Mouse (Mus musculus): ENCODE data around the gene Necab3. TPM values are rescaled to one million over a fixed set of nuclear protein-coding genes. Genes with fewer than 3 reads are reported as not detected.

Gene Necab3
- polyA plus RNA-seq, 1 experiment from 2014 or later = 3.9 TPM

DNA sequence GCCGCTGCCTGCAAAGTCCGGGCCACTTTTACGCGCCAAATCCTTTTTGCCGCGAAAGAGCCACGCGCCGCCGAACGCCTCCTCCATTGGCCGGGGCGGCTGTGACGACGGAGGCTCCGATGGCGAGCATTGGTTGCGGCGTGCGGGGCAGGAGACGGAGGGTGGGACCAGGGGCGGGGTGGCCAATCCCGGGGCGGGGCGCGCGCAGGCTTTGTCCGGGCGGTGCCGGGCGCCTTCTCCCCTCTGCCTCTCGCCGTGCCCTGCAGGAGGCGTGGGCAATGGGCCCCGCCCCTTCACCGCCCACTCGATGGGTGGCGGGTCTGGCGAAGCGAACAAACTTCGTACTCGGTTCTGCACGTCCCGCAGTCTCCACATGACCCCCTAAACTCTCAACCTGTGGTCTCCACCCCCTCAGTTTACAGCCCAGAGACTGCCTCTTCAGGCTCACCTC is 11.2 kb upstream of the Necab3 start, which contains the start of gene E2f1:
Gene E2f1 (minus strand): TSS at position 57 of the 451 bp plus-strand sequence.
- Histone ChIP-seq H3K27ac (peak within 1 kb of the TSS; percentile 98), H3K9me3 (no peaks in the 10 kb centered on the region), H3K4me1 (peaks cover 61% of the 10 kb centered on the region), H3K27me3 (ENCODE audit: poor library complexity, severe bottlenecking) (peaks cover 10% of the 10 kb centered on the region; the same call in 1 of the 2 replicates), H3K36me3 (replicated peaks) (peaks cover 20% of the 10 kb centered on the region), H3K4me3 (peak within 1 kb of the TSS; percentile 88)
- DNase-seq (ENCODE audit: extremely low spot score, low spot score) = peak; percentile 98
- under 1% methylated on average over 44 of the region's 44 CpGs for WGBS

DNA sequence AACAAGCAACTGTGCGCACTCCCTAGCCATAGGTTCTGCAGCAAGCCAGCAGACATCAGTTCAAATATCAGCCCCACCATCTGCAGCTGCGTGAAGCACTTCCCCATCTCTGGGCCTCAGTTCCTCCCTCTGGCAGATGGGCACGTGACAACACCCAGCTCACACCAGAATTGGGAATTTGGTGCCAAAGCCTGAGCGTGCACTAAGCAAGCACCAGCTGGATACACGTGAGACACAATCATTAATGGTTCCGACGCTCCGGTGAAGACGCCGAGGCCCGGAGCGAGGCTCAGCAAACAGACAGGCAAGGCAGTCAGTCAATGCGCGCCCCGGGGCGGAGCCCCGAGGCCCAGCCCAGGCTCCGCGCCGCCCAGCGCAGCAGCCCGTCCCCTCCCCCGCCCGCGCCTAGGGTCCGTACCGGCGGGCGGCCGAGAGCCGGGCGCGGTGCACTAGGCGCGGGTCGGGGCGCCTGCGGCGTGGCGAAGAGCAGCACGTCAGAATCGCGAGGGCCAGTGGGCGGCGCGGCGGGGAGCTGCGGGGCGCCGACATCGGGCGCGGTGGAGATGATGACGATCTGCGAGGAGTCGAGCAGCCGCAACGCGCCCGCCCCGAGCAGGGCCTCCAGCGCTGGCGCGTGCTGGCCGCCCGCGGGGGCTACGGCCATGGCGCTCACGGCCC is 10.5 kb upstream of the Necab3 start:
- peaks cover 61% of the 10 kb centered on the region for H3K4me1 ChIP-seq
- peak overlapping the region; percentile 98 for H3K27ac ChIP-seq
- peak overlapping the region; percentile 88 for H3K4me3 ChIP-seq
- DNase-seq (ENCODE audit: extremely low spot score, low spot score) = peak; percentile 64
- under 1% methylated on average over 65 of the region's 70 CpGs for WGBS
- H3K9me3 ChIP-seq = no peaks in the 10 kb centered on the region
- peaks cover 26% of the 10 kb centered on the region for H3K36me3 ChIP-seq (replicated peaks)
- peaks cover 10% of the 10 kb centered on the region; the same call in 1 of the 2 replicates for H3K27me3 ChIP-seq (ENCODE audit: poor library complexity, severe bottlenecking)

- Histone ChIP-seq H3K9me3 (no peaks in the 10 kb centered on the region), H3K4me1 (peaks cover 61% of the 10 kb centered on the region), H3K4me3 (peak overlapping the region; percentile 88), H3K27ac (peak overlapping the region; percentile 98), H3K27me3 (ENCODE audit: poor library complexity, severe bottlenecking) (peaks cover 10% of the 10 kb centered on the region; the same call in 1 of the 2 replicates), H3K36me3 (replicated peaks) (peaks cover 33% of the 10 kb centered on the region)
- 25% methylated on average over 10 of the region's 10 CpGs for WGBS
- peak; percentile 51 for DNase-seq (ENCODE audit: extremely low spot score, low spot score)
These were observed 9.8 kb upstream of the Necab3 start for GRCm38 (mm10) chr2:154568329-154569070.

DNA sequence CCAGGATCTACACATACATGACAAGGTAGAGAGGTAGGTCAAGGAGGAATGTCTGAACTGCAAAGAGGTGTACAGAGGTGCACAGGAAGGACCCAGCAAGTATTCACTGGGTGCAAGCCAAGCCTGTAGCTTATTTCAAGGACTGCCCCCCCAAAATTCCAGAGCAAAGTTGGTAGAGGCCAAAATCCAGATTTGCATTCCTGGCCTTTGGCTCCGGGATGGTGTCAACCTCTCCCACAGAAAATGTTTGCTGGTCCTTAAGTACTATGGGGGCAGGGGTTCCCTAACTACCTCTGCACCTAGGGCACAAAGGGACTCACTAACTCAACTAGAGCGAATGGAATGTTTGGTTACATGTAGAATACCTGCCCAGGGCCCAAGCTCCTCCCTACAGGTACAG is 9.1 kb upstream of the Necab3 start:
- no peak for DNase-seq (ENCODE audit: extremely low spot score, low spot score)
- 83% methylated on average over 2 of the region's 2 CpGs for WGBS
- peak overlapping the region; percentile 98 for H3K27ac ChIP-seq
- H3K36me3 ChIP-seq (replicated peaks) = peaks cover 40% of the 10 kb centered on the region
- H3K4me3 ChIP-seq = peak overlapping the region; percentile 88
- H3K4me1 ChIP-seq = peaks cover 61% of the 10 kb centered on the region
- peaks cover 10% of the 10 kb centered on the region; the same call in 1 of the 2 replicates for H3K27me3 ChIP-seq (ENCODE audit: poor library complexity, severe bottlenecking)
- H3K9me3 ChIP-seq = no peaks in the 10 kb centered on the region

GRCm38 (mm10) chr2:154566641-154567040 is 8.0 kb upstream of the Necab3 start:
- H3K9me3 ChIP-seq = no peaks in the 10 kb centered on the region
- peaks cover 6% of the 10 kb centered on the region; the same call in 1 of the 2 replicates for H3K27me3 ChIP-seq (ENCODE audit: poor library complexity, severe bottlenecking)
- H3K36me3 ChIP-seq (replicated peaks) = peaks cover 52% of the 10 kb centered on the region
- peaks cover 61% of the 10 kb centered on the region for H3K4me1 ChIP-seq
- 68% methylated on average over 8 of the region's 8 CpGs for WGBS
- no peak for DNase-seq (ENCODE audit: extremely low spot score, low spot score)
- peak overlapping the region; percentile 44; the same call in 1 of the 2 replicates for H3K27ac ChIP-seq
- H3K4me3 ChIP-seq = peak overlapping the region; percentile 1; the same call in 1 of the 2 replicates

- 89% methylated on average over 3 of the region's 3 CpGs for WGBS
These were observed 6.9 kb upstream of the Necab3 start for GRCm38 (mm10) chr2:154565562-154565961.

DNA sequence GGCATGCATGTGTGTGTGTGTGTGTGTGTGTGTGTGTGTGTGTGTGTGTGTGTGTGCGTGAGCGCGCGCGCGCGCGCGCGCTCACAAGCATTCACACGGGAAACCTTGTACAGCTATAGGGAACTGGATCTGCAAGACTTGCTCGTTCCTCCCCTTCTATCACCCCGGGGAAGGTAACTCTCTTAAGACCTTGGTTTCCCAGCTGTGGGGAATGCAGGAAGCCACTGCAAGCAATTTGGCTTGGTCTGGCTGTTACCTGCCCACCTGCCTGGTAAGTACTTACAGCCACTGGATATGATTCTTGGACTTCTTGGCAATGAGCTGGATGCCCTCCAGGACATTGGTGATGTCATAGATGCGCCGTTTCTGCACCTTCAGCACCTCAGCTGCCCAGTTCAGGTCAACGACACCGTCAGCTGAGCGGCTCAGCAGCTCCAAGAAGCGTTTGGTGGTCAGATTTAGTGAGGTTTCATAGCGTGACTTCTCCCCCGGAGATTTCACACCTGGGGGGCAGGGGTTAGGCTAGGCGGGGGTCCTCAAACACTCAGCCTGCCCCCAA is 5.0 kb upstream of the Necab3 start:
- Histone ChIP-seq H3K36me3 (replicated peaks) (peaks cover 75% of the 10 kb centered on the region), H3K27ac (no peak overlapping the region), H3K27me3 (ENCODE audit: poor library complexity, severe bottlenecking) (no peaks in the 10 kb centered on the region), H3K9me3 (no peaks in the 10 kb centered on the region), H3K4me3 (no peak overlapping the region), H3K4me1 (peaks cover 49% of the 10 kb centered on the region)
- 95% methylated on average over 22 of the region's 22 CpGs for WGBS
- no peak for DNase-seq (ENCODE audit: extremely low spot score, low spot score)

More at GRCm38 (mm10) chr2:154565562-154565961, 6.9 kb upstream of the Necab3 start:
- H3K4me1 ChIP-seq = peaks cover 53% of the 10 kb centered on the region
- H3K9me3 ChIP-seq = no peaks in the 10 kb centered on the region
- H3K4me3 ChIP-seq = no peak overlapping the region
- peaks cover 62% of the 10 kb centered on the region for H3K36me3 ChIP-seq (replicated peaks)
- H3K27me3 ChIP-seq (ENCODE audit: poor library complexity, severe bottlenecking) = 0 out of 2 replicates have a peak, but pooled peaks cover 2% of the 10 kb centered on the region
- DNase-seq (ENCODE audit: extremely low spot score, low spot score) = no peak
- H3K27ac ChIP-seq = peak overlapping the region; percentile 44; the same call in 1 of the 2 replicates

DNA sequence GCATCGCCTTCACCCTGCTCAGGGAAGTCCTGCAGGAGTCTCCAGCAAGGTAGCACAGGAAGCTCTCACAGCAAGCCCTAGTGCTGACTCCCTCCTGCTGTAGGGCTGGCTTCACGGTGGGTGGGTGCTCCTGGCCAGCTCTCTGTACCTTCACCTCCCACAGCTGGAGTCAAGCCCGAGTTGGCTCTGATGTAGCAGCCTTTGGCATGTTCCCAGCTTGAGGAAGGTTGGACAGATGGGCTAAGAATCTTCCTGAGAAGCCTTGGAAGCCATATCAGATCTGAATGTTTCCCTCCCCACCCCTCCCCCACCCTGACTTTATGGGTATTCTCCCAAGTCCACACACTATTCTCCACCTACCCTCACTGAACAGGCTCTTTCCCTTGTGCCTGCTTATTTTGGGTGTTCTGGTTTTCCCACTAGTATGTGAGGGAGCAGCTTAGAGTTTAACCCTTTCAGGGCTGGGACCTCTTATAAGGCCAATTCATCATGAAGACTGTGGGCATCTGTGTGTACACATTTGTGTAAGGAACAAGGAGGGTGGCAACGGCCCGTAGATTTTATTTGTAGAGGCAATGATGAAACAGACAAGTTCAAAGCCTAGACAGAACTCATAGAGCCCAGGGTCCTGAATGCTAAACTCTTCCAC is 1.4 kb downstream of the Necab3 start:
- Histone ChIP-seq H3K9me3 (no peaks in the 10 kb centered on the region), H3K27ac (peak overlapping the region; percentile 70; the same call in 1 of the 2 replicates), H3K36me3 (replicated peaks) (peaks cover 30% of the 10 kb centered on the region), H3K27me3 (ENCODE audit: poor library complexity, severe bottlenecking) (peaks cover 42% of the 10 kb centered on the region), H3K4me1 (peaks cover 50% of the 10 kb centered on the region), H3K4me3 (no peak overlapping the region)
- no peak for DNase-seq (ENCODE audit: extremely low spot score, low spot score)
- 60% methylated on average over 5 of the region's 5 CpGs for WGBS

GRCm38 (mm10) chr2:154555235-154555634 is 3.5 kb downstream of the Necab3 start:
- H3K4me1 ChIP-seq = peaks cover 59% of the 10 kb centered on the region
- H3K27me3 ChIP-seq (ENCODE audit: poor library complexity, severe bottlenecking) = peaks cover 62% of the 10 kb centered on the region
- DNase-seq (ENCODE audit: extremely low spot score, low spot score) = no peak
- WGBS = 88% methylated on average over 6 of the region's 6 CpGs
- H3K27ac ChIP-seq = no peak overlapping the region
- H3K36me3 ChIP-seq (replicated peaks) = peaks cover 9% of the 10 kb centered on the region
- H3K9me3 ChIP-seq = no peaks in the 10 kb centered on the region
- H3K4me3 ChIP-seq = no peak overlapping the region

- Histone ChIP-seq H3K4me3 (peak overlapping the region; percentile 31), H3K4me1 (peaks cover 55% of the 10 kb centered on the region), H3K36me3 (replicated peaks) (no peaks in the 10 kb centered on the region), H3K9me3 (no peaks in the 10 kb centered on the region), H3K27me3 (ENCODE audit: poor library complexity, severe bottlenecking) (peaks cover 74% of the 10 kb centered on the region), H3K27ac (peak overlapping the region; percentile 32; the same call in 1 of the 2 replicates)
- WGBS = 28% methylated on average over 27 of the region's 27 CpGs
- peak; percentile 64 for DNase-seq (ENCODE audit: extremely low spot score, low spot score)
These were observed 6.2 kb downstream of the Necab3 start for GRCm38 (mm10) chr2:154552424-154552907.

DNA sequence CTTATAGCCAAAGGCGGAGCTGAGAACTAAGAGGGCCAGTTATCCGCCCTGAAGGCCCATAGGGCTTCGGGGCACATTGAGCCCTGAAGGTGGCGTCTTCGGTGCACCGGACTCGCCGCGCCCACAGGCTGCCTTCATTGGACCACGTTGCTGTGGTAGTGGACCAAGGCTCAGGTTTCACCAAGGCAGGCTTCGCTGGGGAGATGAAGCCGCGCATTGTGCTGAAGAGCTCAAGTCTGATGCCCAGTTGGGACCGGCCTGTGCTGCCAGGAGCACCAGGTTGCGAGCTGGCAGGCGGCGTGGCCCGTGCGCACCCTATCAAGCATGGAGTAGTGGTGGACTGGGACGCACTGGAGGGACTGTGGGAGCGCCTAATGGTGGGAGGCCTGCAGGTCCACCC is 6.8 kb downstream of the Necab3 start:
- Histone ChIP-seq H3K27me3 (ENCODE audit: poor library complexity, severe bottlenecking) (peaks cover 71% of the 10 kb centered on the region), H3K9me3 (no peaks in the 10 kb centered on the region), H3K4me3 (peak overlapping the region; percentile 31), H3K27ac (peak overlapping the region; percentile 1; the same call in 1 of the 2 replicates), H3K4me1 (peaks cover 50% of the 10 kb centered on the region), H3K36me3 (replicated peaks) (no peaks in the 10 kb centered on the region)
- WGBS = 39% methylated on average over 21 of the region's 21 CpGs
- DNase-seq (ENCODE audit: extremely low spot score, low spot score) = no peak

- Histone ChIP-seq H3K27me3 (ENCODE audit: poor library complexity, severe bottlenecking) (peaks cover 70% of the 10 kb centered on the region), H3K4me3 (peak within 1 kb of the TSS; percentile 31), H3K4me1 (peaks cover 45% of the 10 kb centered on the region), H3K27ac (peak within 1 kb of the TSS; percentile 32; the same call in 1 of the 2 replicates), H3K9me3 (no peaks in the 10 kb centered on the region), H3K36me3 (replicated peaks) (0 out of 2 replicates have a peak, but pooled peaks cover 2% of the 10 kb centered on the region)
- no peak for DNase-seq (ENCODE audit: extremely low spot score, low spot score)
- WGBS = 83% methylated on average over 4 of the region's 4 CpGs
These were observed 7.2 kb downstream of the Necab3 start, which contains the start of gene Actl10 for GRCm38 (mm10) chr2:154551476-154551875. Actl10 (plus strand) TSS chr2:154551776.

Data from forebrain, embryonic 10.5 days (tissue).